Mouse (Mus musculus): ENCODE measurements at regions not wholly inside any gene's neighbourhood (a gene's known extent, or its start where the extent isn't known, plus 50 kb on each side); places are given as distances from the start of the nearest gene placed in this dataset.

DNA sequence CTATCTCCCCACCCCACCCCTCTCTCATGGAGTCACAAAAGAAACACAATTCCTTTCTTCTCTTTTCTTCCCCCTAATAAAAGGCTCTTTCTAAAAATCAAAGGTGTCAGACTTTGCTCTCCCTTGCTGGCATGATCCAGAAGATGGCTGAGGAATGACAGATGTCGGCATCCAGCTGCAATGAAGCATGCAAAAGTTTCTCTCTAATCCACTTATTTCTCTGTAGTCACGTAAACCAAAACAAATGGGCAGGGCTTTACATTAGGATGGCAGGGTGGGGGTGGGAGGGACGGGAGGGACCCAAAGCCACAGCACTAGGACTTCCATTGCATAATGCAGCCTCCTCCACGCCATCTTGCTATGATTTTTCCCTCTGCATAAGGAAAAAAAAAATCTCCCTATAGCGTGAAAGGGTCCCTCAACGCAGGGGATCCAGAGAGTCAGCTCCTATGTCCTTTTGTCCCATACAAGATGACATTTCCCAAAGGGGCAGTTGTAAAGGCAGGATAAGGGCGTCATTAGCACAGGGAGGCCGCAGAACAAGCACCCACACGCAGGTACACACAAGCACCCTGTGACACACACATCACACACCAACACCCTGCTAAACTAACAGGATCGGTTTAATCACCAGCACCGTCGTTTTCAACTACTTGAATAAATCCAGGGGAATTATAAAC, 437.1 kb downstream of the Zfp536 start:
- DNase-seq (ENCODE audit: low spot score in 2 of 2), result no peak

DNA sequence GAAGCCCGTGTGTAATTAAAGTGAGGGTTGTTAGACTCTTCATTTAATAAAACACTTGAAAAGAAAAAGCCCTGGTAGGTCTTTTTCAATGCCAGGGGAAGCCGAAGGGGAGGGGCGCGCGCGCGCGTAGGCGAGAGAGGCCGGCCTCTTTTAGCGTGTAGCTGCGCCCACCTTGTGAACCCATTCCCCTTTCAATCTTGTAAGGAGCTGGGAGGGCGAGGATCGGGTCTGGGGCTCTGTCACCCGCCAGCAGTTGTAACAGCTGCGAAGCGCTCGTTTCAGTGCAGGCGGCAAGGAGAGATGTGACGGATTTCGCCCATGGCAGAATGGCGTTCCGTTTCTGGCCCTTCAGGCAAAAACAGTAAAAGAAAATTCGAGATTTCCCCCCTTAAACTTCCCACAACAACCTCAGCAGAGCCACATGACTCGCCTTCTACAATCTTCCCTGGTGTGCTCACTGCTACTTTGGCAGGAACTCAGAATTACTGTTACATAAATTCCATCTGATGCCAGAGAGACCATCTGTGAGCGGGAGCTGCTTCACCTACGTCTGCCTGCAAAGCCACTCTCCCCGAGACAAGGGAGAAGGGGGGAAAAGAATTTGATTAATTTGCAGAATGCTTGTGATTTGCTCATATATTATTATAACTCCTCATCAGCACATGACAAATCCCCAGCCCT, 436.4 kb downstream of the Zfp536 start:
- peak in 1 of 2 experiments; percentile 50 for DNase-seq (ENCODE audit: low spot score in 2 of 2)

DNA sequence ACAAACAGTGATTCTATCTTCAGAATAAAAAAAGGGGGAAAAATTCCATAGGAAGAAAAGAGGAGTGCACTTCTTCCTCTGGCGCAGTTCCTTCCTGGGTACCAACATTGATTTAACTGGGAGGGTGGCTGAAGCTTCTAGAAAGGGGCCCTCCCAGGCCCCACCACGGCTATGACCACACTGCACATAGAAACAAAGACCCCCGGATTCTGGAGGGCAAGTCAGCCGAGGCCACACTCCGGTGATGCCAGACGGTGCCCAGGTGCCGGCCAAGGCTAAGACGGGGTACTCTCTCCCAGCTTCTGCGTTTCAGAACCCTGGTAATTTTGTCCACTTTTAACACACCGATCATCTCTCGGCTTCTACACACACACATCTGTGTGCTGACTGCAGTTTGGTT, 435.8 kb downstream of the Zfp536 start:
- DNase-seq (ENCODE audit: low spot score in 2 of 2), result no peak

DNA sequence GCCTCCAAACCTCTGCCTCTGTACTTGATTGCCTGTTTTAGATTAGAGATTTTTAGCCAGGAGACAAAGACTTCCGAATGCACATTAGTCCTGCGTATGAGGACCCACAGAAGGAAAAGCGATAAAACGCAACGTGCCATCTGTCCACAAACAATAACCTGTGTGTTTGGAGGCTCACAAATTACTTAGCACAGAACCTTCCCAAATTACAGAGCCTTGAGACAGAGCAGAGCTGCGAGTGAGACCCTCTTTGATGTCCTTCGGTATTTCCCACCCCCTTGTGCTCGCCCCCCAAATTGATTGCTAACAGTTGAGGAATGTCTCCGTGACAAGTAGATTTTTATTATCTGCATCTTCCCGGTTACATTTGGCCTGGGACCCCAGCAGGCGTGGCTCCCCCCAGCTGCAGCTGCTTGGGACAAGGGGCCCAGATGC, 435.4 kb downstream of the Zfp536 start:
- DNase-seq (ENCODE audit: low spot score in 2 of 2), result no peak

DNA sequence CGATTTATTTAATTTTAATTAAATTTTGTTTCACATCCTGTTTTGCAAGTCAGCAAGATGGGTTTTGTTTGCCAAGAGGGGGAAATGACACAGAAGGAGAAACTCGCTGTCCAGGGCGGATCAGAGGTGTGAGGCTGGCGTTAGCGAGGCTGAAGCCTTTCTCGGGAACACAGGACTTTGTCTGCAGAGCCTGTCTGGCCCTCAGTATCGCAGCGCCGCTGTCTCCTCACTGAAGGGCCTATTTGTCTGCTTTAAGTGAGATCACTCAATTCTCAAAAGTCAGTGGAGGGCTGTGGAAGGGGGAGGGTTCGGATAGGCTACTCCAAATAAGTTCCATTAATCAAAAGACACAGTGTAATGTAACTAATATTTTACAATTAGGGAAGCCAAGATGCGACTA, 430.8 kb downstream of the Zfp536 start:
- DNase-seq (ENCODE audit: low spot score in 2 of 2), result no peak

DNA sequence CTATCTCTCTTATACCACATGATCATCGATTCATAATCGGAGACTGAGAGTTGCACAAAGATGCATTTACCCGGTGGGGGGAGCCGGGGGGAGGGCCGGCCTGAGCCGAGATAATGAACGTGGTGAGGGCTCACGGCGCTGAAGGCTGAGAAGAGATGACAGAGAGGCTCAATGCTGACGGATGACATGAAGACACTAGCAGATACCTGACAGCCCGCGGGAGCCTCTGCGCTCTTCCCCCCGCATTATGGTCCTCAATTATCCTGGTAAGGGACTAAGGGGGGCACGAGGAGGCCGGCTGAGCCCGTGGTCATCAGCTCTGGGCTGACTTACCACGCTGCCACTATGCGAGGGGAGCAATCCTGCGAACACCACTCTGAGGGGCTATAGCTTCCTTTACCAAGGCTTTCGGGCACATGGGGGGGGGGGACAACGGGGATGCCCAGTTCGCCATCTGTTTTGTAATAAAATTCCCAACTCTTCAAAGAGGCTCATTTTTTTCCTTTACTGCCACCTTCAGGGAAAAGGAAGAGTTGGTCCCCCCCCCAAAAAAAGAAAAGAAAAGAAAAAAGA, 430.3 kb downstream of the Zfp536 start:
- no peak for DNase-seq (ENCODE audit: low spot score in 2 of 2)

DNA sequence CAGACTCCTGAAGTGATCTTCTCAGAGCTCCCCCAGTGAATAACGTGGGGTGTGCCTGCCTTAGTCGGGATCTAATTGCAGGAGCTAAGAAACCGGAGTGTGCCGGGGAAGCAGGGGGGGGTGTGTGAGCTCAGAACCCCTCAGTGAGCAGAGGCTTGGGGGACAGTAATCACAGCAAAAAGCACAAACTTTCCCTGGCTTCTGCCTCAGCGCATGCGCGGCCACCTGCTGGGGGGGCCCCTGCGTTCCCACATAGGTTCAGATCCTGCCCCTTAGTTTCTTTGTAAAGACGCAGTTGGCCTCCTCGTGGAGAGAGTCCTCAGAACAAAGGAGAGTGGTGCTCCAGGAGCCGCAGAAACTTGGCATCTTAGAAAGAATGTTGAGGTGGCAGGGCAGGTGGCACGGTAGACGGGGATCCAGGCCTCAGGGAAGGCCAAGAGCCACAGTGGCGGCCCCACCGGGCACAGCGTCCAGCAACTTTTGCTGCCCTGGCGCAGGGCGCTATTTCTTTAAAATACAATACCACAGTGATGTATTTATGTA, 429.7 kb downstream of the Zfp536 start:
- no peak for DNase-seq (ENCODE audit: low spot score in 2 of 2)

DNA sequence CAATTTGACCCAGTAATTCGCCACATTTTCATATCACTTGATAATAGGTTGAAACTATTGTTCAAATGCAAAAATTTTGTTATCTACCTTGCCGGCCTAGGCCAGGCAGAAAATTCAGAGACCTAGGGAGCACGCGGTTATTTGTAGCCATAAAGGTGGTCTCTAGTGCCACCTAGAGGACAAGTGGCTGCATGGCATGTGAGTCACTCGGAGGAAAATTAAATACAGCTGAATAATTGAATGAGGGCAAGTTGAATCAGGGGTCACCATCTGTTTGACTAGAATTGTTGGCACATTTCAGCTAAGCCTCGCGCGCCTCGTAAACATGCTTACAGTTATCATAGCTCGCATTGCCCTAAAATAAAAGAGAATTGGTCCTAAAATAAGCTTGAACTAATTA, 427.4 kb downstream of the Zfp536 start:
- DNase-seq (ENCODE audit: low spot score in 2 of 2), result peak; percentile 80 to 84

DNA sequence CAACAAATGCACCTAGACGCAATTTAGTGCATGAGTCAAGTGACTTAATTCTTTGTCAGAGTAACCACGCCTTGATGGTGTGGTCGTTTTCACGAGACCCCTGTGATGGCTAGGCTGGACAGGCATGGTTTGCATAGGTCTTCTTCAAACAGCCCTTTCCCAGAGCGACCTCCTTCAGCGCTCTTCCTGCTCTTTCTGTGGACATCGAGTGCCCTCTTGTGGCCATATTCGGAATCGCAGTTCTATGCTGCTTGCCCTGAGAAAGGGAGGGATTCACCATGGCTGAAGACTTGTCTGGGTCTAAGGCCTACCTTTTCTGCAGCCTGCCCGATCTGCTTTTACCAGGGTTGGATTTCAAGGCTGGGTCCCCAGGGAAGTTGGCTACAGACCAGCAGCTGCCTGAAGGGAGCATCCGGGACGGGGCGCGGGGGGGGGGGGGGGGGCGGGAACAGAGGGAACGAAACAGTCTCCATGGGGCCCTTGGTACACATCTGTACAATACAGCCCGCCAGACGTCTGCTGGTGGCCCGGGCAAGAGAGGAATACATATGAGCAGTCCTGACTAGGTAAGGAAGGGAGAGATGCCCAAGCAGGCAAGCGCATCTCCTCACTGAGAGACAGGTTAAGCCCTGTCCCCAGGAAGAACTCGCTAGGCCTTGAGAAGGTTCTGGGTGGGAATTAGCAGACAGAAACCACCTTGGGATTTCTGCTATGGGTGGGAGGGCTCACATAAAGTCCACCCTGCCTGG, 415.6 kb downstream of the Zfp536 start:
- DNase-seq (ENCODE audit: low spot score in 2 of 2), result peak; percentile 95 to 98

DNA sequence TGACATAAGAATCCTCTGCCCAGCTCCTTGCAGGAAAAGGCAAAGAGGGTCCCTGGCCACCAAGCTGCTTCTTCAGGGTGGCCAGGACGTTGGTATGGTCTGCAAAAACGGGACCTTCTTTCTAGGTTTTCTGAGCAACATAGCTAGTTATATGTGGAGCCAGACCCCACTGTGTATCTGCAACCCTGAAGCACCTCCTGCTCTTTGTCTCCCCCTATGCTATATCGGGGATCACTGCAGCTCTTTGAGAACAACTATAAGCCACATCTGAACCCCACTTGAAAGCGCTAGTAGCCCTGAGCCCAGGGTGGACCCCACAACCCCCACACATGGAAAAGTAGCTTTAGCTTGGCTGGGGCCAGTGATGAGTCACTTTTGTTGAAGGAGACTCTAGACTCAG, 414.9 kb downstream of the Zfp536 start:
- no peak for DNase-seq (ENCODE audit: low spot score in 2 of 2)

DNA sequence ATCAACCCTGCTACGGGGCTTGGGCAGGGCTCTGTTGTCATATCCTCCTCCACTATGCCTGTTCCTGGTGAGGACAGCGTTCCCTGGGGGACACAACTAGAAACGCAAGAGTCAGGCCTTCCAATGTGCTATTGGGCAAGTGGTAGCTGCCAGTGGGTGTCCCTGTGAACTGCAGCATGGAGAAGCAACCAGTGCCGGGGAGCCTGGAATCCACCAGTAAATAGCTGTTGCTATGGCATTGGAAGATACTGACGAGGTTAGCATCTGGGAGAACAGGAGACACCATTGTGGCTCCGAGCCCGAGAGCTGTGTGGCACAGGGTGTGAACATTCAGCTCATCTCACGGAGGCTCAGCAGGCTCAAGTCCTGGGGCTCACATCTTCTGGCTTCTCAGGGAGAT, 414.0 kb downstream of the Zfp536 start:
- no peak for DNase-seq (ENCODE audit: low spot score in 2 of 2)

DNA sequence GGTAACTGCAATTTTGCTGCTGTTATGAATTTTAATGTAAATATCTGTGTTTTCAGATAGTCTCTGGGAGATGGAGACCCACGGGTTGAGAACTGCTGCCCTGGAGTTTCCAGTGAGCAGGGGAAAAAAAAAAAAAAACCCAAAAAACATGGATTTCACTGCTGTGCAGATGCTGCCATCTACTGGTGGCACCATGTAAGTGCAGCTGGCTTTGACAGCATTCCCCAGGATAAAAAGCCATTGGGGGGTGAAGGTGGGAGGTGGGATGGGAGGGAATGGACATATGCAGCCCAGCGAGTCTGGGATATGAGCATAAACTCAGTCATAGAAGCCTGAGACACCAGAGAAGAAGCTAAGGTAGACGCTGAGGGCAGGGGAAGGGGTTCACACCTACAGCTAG, 413.3 kb downstream of the Zfp536 start:
- peak; percentile 48 to 60 for DNase-seq (ENCODE audit: low spot score in 2 of 2)

DNA sequence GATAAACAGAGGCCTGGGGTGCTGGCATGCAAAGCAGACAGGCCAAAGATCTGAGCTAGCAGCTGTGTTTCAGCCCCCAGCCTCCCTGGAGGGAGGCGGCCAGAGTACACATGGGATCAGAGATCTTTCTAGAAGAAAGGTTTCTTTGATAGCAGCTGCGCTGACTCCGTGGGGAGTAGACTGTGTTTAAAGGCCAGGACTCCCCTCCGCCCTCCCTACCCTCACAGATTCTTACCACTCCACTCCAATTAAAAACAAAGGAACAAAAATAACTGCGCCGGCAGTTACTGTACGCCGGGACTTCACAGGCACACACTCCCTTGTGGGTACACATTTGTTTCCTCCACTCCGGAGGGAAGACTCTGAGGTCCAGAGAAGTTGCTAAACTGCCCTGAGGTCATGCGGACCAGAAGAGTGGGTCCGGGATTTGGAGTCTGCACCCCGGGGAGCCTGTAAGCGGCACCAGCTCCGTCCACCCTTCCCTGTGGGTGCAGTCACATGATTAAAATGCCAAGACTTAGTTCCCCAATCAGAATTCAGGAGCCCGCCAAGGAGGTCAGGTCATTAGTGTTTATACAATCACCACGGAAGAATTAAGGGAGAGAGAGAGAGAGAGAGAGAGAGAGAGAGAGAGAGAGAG, 411.5 kb downstream of the Zfp536 start:
- no peak for DNase-seq (ENCODE audit: low spot score in 2 of 2)

DNA sequence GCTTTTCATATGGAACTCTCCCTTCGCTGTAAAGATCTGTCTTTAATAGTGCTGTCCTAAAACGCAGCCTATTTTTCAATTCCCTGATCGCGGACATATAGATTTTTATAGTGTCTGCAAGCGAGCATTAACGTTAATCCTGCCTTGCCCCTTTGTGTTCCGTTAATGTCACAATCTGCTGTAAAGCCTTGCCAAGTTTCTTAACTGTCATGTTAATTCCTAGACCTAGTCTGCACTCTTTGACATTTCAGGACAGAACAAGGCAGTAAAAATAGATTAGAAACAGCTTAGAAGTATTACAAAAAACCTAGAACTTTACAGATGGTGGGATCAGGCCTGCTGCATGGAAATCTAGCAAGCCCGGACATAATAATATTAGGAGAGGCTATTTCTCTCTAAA, 410.6 kb downstream of the Zfp536 start:
- DNase-seq (ENCODE audit: low spot score in 2 of 2), result no peak

DNA sequence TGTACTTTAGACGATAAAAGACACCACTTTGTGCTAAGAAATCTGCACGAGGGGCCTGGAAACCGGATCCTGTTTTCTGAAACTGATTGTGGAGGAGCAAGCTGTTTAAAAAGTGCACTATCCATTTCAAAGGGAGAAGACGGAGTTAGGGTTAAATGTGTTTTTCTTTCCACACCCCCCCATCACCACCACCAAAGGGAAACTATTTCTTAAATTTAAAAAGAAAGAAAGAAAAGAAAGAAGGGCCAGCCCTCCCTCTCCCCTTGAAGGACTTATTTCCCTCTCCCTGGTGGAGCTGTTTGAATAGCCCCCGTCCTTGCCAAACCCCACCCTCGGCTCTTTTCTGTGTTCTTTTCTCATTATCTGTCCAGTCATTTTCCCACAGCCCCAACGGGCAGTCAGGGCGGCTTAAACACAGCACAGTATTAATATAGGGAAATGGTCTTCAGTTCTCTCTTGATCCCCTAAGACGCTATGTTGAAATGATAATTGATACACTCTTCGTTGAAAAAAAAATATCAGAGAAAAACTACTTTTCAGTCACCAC, 409.7 kb downstream of the Zfp536 start:
- DNase-seq (ENCODE audit: low spot score in 2 of 2), result no peak

DNA sequence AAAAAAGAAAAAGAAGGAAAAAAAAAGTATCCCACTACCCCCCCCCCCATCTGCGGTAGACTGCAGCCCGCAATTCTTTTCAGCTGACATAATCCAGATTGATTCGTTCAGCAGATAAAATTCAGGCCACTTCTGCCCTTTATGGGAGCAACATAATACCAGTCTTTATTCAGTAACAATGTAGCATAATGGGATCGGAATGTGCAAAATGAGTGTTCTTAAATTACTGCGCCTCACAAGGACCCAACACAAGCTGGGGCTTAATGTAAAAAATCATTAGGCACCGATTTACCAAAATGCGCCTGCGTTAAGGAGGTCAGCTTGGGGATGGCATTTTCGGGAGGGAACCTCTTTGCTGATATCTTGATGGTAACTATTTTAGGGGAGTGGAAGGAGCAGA, 409.2 kb downstream of the Zfp536 start:
- no peak for DNase-seq (ENCODE audit: low spot score in 2 of 2)

DNA sequence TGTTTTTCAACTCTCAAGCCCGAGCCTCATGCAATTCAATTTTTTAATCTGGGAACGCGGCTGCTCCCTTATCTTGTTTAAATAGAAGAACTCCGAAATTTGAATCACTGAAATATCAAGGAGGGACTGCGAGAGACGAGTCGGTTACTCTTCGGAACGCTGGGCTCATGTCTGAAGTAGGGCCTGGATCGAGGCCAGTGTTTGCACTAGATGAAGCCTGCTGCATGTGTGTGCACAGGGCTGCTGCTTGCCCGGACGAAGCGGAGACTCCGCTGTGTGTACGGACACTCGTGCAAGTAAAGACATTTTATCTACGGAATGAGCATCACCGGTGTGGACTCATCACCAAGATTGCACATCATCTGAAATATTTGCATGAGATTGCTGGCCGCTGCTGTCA, 407.4 kb downstream of the Zfp536 start:
- DNase-seq (ENCODE audit: low spot score in 2 of 2), result no peak

DNA sequence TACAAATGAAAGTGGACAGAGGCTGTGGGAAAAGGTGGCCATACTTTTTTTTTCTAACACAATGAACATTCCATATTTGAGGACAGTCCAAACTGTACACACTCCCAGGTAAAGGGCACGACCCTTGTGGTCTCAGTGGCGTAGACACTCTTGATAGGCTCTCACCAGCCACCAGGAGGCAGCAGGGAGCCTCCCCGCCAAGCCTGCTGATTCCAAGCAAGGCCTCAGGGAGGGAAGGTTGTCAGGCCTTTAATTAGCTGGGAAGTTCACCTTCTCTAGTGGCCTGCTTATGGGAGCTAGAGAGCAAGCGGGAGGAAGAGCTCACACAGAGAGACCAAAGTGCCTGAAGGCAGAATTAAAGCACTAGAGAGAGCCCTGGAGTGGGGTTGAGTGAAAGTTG, 403.7 kb downstream of the Zfp536 start:
- DNase-seq (ENCODE audit: low spot score in 2 of 2), result no peak

DNA sequence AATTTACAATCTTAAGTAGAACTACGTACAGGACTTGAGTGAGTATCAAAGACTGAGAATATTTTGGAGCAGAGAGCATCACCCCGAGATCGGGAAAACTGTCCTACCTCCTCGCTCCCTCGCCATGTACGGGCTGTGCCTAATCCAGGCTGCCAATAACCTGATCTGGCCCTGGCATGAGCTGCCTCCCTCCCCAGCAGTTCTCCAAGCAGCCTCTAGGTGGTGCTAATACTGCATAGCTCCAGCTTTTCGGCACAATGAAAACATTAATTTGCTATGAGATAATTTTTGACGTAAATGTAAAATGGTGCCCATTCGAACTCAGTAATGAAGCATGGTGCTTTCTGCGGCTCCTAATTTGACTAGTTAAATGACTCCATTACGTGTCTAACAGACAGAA, 399.6 kb downstream of the Zfp536 start:
- peak; percentile 89 to 90 for DNase-seq (ENCODE audit: low spot score in 2 of 2)

DNA sequence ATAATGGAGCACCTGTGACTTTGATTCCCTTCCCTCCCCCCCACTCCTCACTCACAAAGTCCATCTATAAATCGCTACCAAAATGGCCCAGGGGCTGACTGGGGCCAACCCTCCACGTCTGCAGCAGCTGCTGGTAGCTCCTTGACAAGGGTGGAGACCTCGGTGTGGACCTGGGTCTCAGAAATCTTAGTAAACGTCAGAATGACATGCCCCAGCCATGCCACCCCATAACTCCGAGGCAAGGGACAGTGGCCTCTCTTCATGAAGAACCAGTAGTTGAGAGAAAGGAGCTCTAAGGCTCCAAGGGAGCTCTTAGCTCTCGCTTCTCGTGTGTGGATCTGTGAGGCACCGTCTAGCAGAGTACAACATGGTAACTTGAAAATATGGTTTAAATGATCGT, 398.4 kb downstream of the Zfp536 start:
- DNase-seq (ENCODE audit: low spot score in 2 of 2), result no peak

DNA sequence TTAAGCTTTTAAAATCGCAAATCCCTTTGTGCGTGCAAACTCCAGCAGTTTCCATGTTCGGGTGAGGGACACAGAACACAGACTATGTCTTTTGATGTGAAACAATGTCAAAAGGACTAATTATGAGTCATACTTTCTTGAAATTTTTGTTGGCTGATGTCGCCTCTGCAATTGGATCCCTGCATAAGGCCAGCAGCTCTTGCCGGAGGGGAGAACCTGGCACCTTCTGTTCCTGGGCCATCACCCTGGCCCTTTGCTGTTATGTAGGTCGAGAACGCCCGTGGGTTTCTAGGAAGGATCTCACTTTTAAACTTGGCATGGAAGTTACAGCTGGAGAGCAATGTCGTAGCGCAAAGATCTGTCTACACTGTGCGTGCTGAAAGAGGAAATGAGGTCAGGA, 397.9 kb downstream of the Zfp536 start:
- DNase-seq (ENCODE audit: low spot score in 2 of 2), result no peak
